Mouse (Mus musculus): ENCODE data around the gene Dars. TPM values are rescaled to one million over a fixed set of nuclear protein-coding genes. Genes with fewer than 3 reads are reported as not detected.

The Dars gene
- 108 and 150 TPM in 2 replicates for polyA plus RNA-seq (2014; fragmentation: Nextera tagmentation; extraction: Ambion mirVana)

GRCm38 (mm10) chr1:128416584-128417532, at the start of gene Dars:
Gene Dars (minus strand): TSS chr1:128417368.
- peak within 1 kb of the TSS; percentile 71 for H3K4me2 ChIP-seq (replicated peaks; ENCODE audit: low read depth, low read length)
- ATAC-seq (ENCODE audit: low FRiP score, low TSS enrichment) = peak; percentile 93
- under 1% methylated on average over 65 of the region's 68 CpGs for WGBS
- no peaks in the 10 kb centered on the region for H3K9me3 ChIP-seq (ENCODE audit: control insufficient read depth, low read length)
- H3K27ac ChIP-seq (ENCODE audit: low read depth, low read length) = peak within 1 kb of the TSS; percentile 96
- peaks cover 11% of the 10 kb centered on the region; the same call in 1 of the 2 replicates for H3K36me3 ChIP-seq (ENCODE audit: control insufficient read depth, insufficient read depth, low read length)
- H3K4me3 ChIP-seq (ENCODE audit: low read length) = peak within 1 kb of the TSS; percentile 94
- peak within 1 kb of the TSS; percentile 97 for H3K9ac ChIP-seq (ENCODE audit: low read depth, low read length)
- H3K4me1 ChIP-seq (ENCODE audit: control insufficient read depth, insufficient read depth, low read length) = no peaks in the 10 kb centered on the region
- H3K27me3 ChIP-seq (ENCODE audit: control insufficient read depth, insufficient read depth, low read length) = no peaks in the 10 kb centered on the region

- no peaks in the 10 kb centered on the region for H3K9me3 ChIP-seq (ENCODE audit: control insufficient read depth, low read length)
- ATAC-seq (ENCODE audit: low FRiP score, low TSS enrichment) = no peak
- no peak overlapping the region for H3K27ac ChIP-seq (ENCODE audit: low read depth, low read length)
- no peak overlapping the region for H3K4me3 ChIP-seq (ENCODE audit: low read length)
- no peak overlapping the region for H3K9ac ChIP-seq (ENCODE audit: low read depth, low read length)
- H3K4me1 ChIP-seq (ENCODE audit: control insufficient read depth, insufficient read depth, low read length) = no peaks in the 10 kb centered on the region
- WGBS = 71% methylated on average over 1 of the region's 1 CpGs
- H3K27me3 ChIP-seq (ENCODE audit: control insufficient read depth, insufficient read depth, low read length) = no peaks in the 10 kb centered on the region
- H3K4me2 ChIP-seq (replicated peaks; ENCODE audit: low read depth, low read length) = no peak overlapping the region
- H3K36me3 ChIP-seq (ENCODE audit: control insufficient read depth, insufficient read depth, low read length) = no peaks in the 10 kb centered on the region
These were observed 49.7 kb upstream of the Dars start for GRCm38 (mm10) chr1:128466828-128467227.

GRCm38 (mm10) chr1:128463478-128463877, 46.3 kb upstream of the Dars start:
- H3K27ac ChIP-seq (ENCODE audit: low read depth, low read length) = no peak overlapping the region
- no peak overlapping the region for H3K4me3 ChIP-seq (ENCODE audit: low read length)
- H3K9me3 ChIP-seq (ENCODE audit: control insufficient read depth, low read length) = no peaks in the 10 kb centered on the region
- H3K27me3 ChIP-seq (ENCODE audit: control insufficient read depth, insufficient read depth, low read length) = no peaks in the 10 kb centered on the region
- no peaks in the 10 kb centered on the region for H3K4me1 ChIP-seq (ENCODE audit: control insufficient read depth, insufficient read depth, low read length)
- no peaks in the 10 kb centered on the region for H3K36me3 ChIP-seq (ENCODE audit: control insufficient read depth, insufficient read depth, low read length)
- no peak overlapping the region for H3K4me2 ChIP-seq (replicated peaks; ENCODE audit: low read depth, low read length)
- WGBS = 79% methylated on average over 5 of the region's 5 CpGs
- no peak overlapping the region for H3K9ac ChIP-seq (ENCODE audit: low read depth, low read length)
- ATAC-seq (ENCODE audit: low FRiP score, low TSS enrichment) = no peak

- Histone ChIP-seq H3K27ac (ENCODE audit: low read depth, low read length) (no peak overlapping the region), H3K9ac (ENCODE audit: low read depth, low read length) (no peak overlapping the region), H3K4me2 (replicated peaks; ENCODE audit: low read depth, low read length) (no peak overlapping the region), H3K36me3 (ENCODE audit: control insufficient read depth, insufficient read depth, low read length) (no peaks in the 10 kb centered on the region), H3K4me3 (ENCODE audit: low read length) (no peak overlapping the region), H3K27me3 (ENCODE audit: control insufficient read depth, insufficient read depth, low read length) (no peaks in the 10 kb centered on the region), H3K9me3 (ENCODE audit: control insufficient read depth, low read length) (no peaks in the 10 kb centered on the region), H3K4me1 (ENCODE audit: control insufficient read depth, insufficient read depth, low read length) (no peaks in the 10 kb centered on the region)
- 73% methylated on average over 3 of the region's 3 CpGs for WGBS
- ATAC-seq (ENCODE audit: low FRiP score, low TSS enrichment) = no peak
These were observed 45.2 kb upstream of the Dars start for GRCm38 (mm10) chr1:128462389-128462788.

GRCm38 (mm10) chr1:128460780-128461179, 43.6 kb upstream of the Dars start:
- Histone ChIP-seq H3K9me3 (ENCODE audit: control insufficient read depth, low read length) (no peaks in the 10 kb centered on the region), H3K4me2 (replicated peaks; ENCODE audit: low read depth, low read length) (no peak overlapping the region), H3K4me3 (ENCODE audit: low read length) (no peak overlapping the region), H3K27ac (ENCODE audit: low read depth, low read length) (no peak overlapping the region), H3K36me3 (ENCODE audit: control insufficient read depth, insufficient read depth, low read length) (no peaks in the 10 kb centered on the region), H3K27me3 (ENCODE audit: control insufficient read depth, insufficient read depth, low read length) (no peaks in the 10 kb centered on the region), H3K4me1 (ENCODE audit: control insufficient read depth, insufficient read depth, low read length) (no peaks in the 10 kb centered on the region), H3K9ac (ENCODE audit: low read depth, low read length) (no peak overlapping the region)
- ATAC-seq (ENCODE audit: low FRiP score, low TSS enrichment) = no peak
- 74% methylated on average over 6 of the region's 6 CpGs for WGBS

- H3K4me3 ChIP-seq (ENCODE audit: low read length) = no peak overlapping the region
- H3K9ac ChIP-seq (ENCODE audit: low read depth, low read length) = no peak overlapping the region
- H3K27ac ChIP-seq (ENCODE audit: low read depth, low read length) = no peak overlapping the region
- ATAC-seq (ENCODE audit: low FRiP score, low TSS enrichment) = no peak
- no peak overlapping the region for H3K4me2 ChIP-seq (replicated peaks; ENCODE audit: low read depth, low read length)
- H3K9me3 ChIP-seq (ENCODE audit: control insufficient read depth, low read length) = no peaks in the 10 kb centered on the region
- H3K36me3 ChIP-seq (ENCODE audit: control insufficient read depth, insufficient read depth, low read length) = no peaks in the 10 kb centered on the region
- WGBS = 93% methylated on average over 1 of the region's 1 CpGs
- H3K27me3 ChIP-seq (ENCODE audit: control insufficient read depth, insufficient read depth, low read length) = no peaks in the 10 kb centered on the region
- no peaks in the 10 kb centered on the region for H3K4me1 ChIP-seq (ENCODE audit: control insufficient read depth, insufficient read depth, low read length)
These were observed 42.3 kb upstream of the Dars start for GRCm38 (mm10) chr1:128459439-128459838.

- Histone ChIP-seq H3K4me3 (ENCODE audit: low read length) (no peak overlapping the region), H3K36me3 (ENCODE audit: control insufficient read depth, insufficient read depth, low read length) (no peaks in the 10 kb centered on the region), H3K27me3 (ENCODE audit: control insufficient read depth, insufficient read depth, low read length) (no peaks in the 10 kb centered on the region), H3K4me1 (ENCODE audit: control insufficient read depth, insufficient read depth, low read length) (no peaks in the 10 kb centered on the region), H3K9me3 (ENCODE audit: control insufficient read depth, low read length) (no peaks in the 10 kb centered on the region), H3K4me2 (replicated peaks; ENCODE audit: low read depth, low read length) (no peak overlapping the region), H3K27ac (ENCODE audit: low read depth, low read length) (no peak overlapping the region), H3K9ac (ENCODE audit: low read depth, low read length) (no peak overlapping the region)
- no peak for ATAC-seq (ENCODE audit: low FRiP score, low TSS enrichment)
- WGBS = 84% methylated on average over 3 of the region's 3 CpGs
These were observed 41.8 kb upstream of the Dars start for GRCm38 (mm10) chr1:128459011-128459410.

GRCm38 (mm10) chr1:128456844-128457445, 39.8 kb upstream of the Dars start:
- no peak overlapping the region for H3K9ac ChIP-seq (ENCODE audit: low read depth, low read length)
- H3K9me3 ChIP-seq (ENCODE audit: control insufficient read depth, low read length) = no peaks in the 10 kb centered on the region
- WGBS = 28% methylated on average over 18 of the region's 18 CpGs
- ATAC-seq (ENCODE audit: low FRiP score, low TSS enrichment) = peak; percentile 71; the same call in 1 of the 2 replicates
- no peaks in the 10 kb centered on the region for H3K4me1 ChIP-seq (ENCODE audit: control insufficient read depth, insufficient read depth, low read length)
- H3K27me3 ChIP-seq (ENCODE audit: control insufficient read depth, insufficient read depth, low read length) = no peaks in the 10 kb centered on the region
- no peaks in the 10 kb centered on the region for H3K36me3 ChIP-seq (ENCODE audit: control insufficient read depth, insufficient read depth, low read length)
- H3K27ac ChIP-seq (ENCODE audit: low read depth, low read length) = no peak overlapping the region
- peak overlapping the region; percentile 12; the same call in 1 of the 2 replicates for H3K4me3 ChIP-seq (ENCODE audit: low read length)
- peak overlapping the region; percentile 25 for H3K4me2 ChIP-seq (replicated peaks; ENCODE audit: low read depth, low read length)

GRCm38 (mm10) chr1:128456271-128456670, 39.1 kb upstream of the Dars start:
- WGBS = 88% methylated on average over 10 of the region's 10 CpGs
- Histone ChIP-seq H3K9ac (ENCODE audit: low read depth, low read length) (no peak overlapping the region), H3K4me1 (ENCODE audit: control insufficient read depth, insufficient read depth, low read length) (no peaks in the 10 kb centered on the region), H3K27me3 (ENCODE audit: control insufficient read depth, insufficient read depth, low read length) (no peaks in the 10 kb centered on the region), H3K9me3 (ENCODE audit: control insufficient read depth, low read length) (no peaks in the 10 kb centered on the region), H3K36me3 (ENCODE audit: control insufficient read depth, insufficient read depth, low read length) (no peaks in the 10 kb centered on the region), H3K4me2 (replicated peaks; ENCODE audit: low read depth, low read length) (no peak overlapping the region), H3K27ac (ENCODE audit: low read depth, low read length) (no peak overlapping the region), H3K4me3 (ENCODE audit: low read length) (no peak overlapping the region)
- no peak for ATAC-seq (ENCODE audit: low FRiP score, low TSS enrichment)
